Mouse (Mus musculus) cortical plate, adult 2 months (tissue): ENCODE measurements around the gene Gatad2b.

Experiments
- CTCF ChIP-seq: fragments of 200-500 bp; IDR thresholded peaks from 2 replicates; pipeline ENCODE4 v1.5.1; 2011; ENCODE audit warnings: mild to moderate bottlenecking, control low read depth, low read length; ENCODE audit not compliant: insufficient read depth; ENCODE audit errors: extremely low read depth
- POLR2A ChIP-seq: fragments of 200-500 bp; IDR thresholded peaks from 2 replicates; pipeline ENCODE4 v1.6.1; 2011; ENCODE audit warnings: mild to moderate bottlenecking, low read length, control low read depth; ENCODE audit not compliant: insufficient read depth; ENCODE audit errors: extremely low read depth

GRCm38 (mm10) chr3:90275286-90275685 lies 17.7 kb upstream of the Gatad2b start:
- TF ChIP-seq POLR2A (no peak), CTCF (no peak)
